In the genomic region with DNA sequence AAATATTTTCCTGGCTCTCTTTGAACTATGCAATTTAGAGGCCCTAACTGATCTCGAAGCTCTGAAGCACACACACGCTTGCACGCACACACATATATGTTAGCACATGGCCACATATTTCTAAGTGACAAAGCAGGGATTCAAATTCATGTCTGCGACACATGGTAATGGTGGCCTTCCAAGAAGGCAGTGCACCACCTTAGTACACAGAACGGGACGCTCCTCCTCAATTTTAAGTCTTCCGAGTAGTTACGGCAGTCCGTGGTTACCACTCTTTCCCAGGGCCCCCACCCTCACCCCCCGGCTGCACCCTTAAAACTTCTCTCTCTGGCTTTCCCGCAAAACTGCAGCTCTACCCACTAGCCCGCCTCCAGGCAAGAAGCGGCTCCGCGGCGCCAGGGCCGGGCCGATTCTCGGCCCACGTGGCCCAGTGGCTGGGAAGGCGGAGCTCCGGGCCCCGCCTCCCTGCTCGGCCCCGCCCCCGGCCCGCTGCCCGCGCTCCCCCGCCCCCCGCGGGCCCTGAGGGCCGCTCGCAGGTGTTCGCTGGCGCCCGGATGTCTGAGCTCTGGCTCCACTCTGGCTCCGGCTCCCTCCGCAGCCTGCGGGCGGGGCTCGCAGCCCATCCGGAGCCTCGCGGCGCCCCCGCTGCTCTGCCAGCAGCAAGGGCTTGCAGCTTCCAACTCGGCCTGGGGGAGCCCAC, we compare ENCODE assay signal across 8 mouse cellular contexts. TPM values are rescaled to one million over a fixed set of nuclear protein-coding genes. Genes with fewer than 3 reads are reported as not detected.
DNase-seq lines count a peak whose midpoint lies in the region; ATAC-seq and TF ChIP-seq lines count a peak whose summit lies in the region.

No protein-coding gene starts in this region.

- peak; percentile 94 for DNase-seq in CD4-positive, CD25-positive, alpha-beta regulatory T cell, adult 2 months (ENCODE audit: low read depth, low spot score)
- peak; percentile 81 for DNase-seq in fibroblast of lung, adult 2 months (ENCODE audit: low read depth)
- peak; percentile 86 to 96 for DNase-seq in kidney, postnatal 25 days
- peak; percentile 74 for DNase-seq in ovary, postnatal 14 days (ENCODE audit: low spot score)
- peak; percentile 91 to 94 for DNase-seq in thymus, postnatal 10 days (ENCODE audit: low spot score in 2 of 2)

- H3K27me3 ChIP-seq in heart, embryonic 16.5 days (ENCODE audit: control insufficient read depth, insufficient read depth, low read length) = no peaks in the 10 kb centered on the region
- H3K27me3 ChIP-seq in lung, embryonic 15.5 days = no peaks in the 10 kb centered on the region

- no peak for TF ChIP-seq POLR2A in bone marrow, adult 2 months (IDR thresholded peaks at IDR 0.05; ENCODE audit: borderline replicate concordance, control insufficient read depth, low read depth, low read length)

- peak; percentile 74 for ATAC-seq in heart, embryonic 16.5 days (replicated peaks; ENCODE audit: extremely low read depth, insufficient read depth, low FRiP score)
- ATAC-seq in lung, embryonic 15.5 days (ENCODE audit: borderline replicate concordance, extremely low read depth, low FRiP score, low TSS enrichment) = peak; percentile 66

- H3K4me1 ChIP-seq in bone marrow, adult 2 months (ENCODE audit: control insufficient read depth, insufficient read depth, low read length) = peaks cover 1% of the 10 kb centered on the region; the same call in 1 of the 2 replicates
- H3K4me1 ChIP-seq in heart, embryonic 16.5 days (ENCODE audit: control insufficient read depth, insufficient read depth, low read length) = peaks cover 22% of the 10 kb centered on the region
- peaks cover 45% of the 10 kb centered on the region for H3K4me1 ChIP-seq in lung, embryonic 15.5 days

- H3K9ac ChIP-seq in heart, embryonic 16.5 days (ENCODE audit: low read length) = peak overlapping the region; percentile 63
- peak overlapping the region; percentile 34; the same call in 1 of the 2 replicates for H3K9ac ChIP-seq in lung, embryonic 15.5 days

- H3K36me3 ChIP-seq in heart, embryonic 16.5 days (ENCODE audit: control insufficient read depth, insufficient read depth) = no peaks in the 10 kb centered on the region
- no peaks in the 10 kb centered on the region for H3K36me3 ChIP-seq in lung, embryonic 15.5 days

- H3K9me3 ChIP-seq in heart, embryonic 16.5 days (replicated peaks; ENCODE audit: control insufficient read depth, low read length) = no peaks in the 10 kb centered on the region
- no peaks in the 10 kb centered on the region for H3K9me3 ChIP-seq in lung, embryonic 15.5 days

- WGBS in bone marrow, adult 2 months = 3% methylated on average over 43 of the region's 48 CpGs
- WGBS in heart, embryonic 16.5 days = 2% methylated on average over 33 of the region's 48 CpGs
- under 1% methylated on average over 43 of the region's 48 CpGs for WGBS in lung, embryonic 15.5 days

- H3K4me3 ChIP-seq in bone marrow, adult 2 months (replicated peaks; ENCODE audit: control insufficient read depth, low read depth, low read length) = peak overlapping the region; percentile 31
- H3K4me3 ChIP-seq in heart, embryonic 16.5 days (ENCODE audit: low read length) = peak overlapping the region; percentile 39
- H3K4me3 ChIP-seq in lung, embryonic 15.5 days = peak overlapping the region; percentile 33

- H3K4me2 ChIP-seq in heart, embryonic 16.5 days (ENCODE audit: low read depth, low read length) = peak overlapping the region; percentile 75
- peak overlapping the region; percentile 61 for H3K4me2 ChIP-seq in lung, embryonic 15.5 days

- no peak for TF ChIP-seq CTCF in bone marrow, adult 2 months (IDR thresholded peaks at IDR 0.05; ENCODE audit: control insufficient read depth, insufficient read depth, low read length)

- H3K27ac ChIP-seq in bone marrow, adult 2 months (ENCODE audit: control insufficient read depth, insufficient read depth, low read depth, low read length, poor library complexity) = peak overlapping the region; percentile 22; the same call in 1 of the 2 replicates
- H3K27ac ChIP-seq in heart, embryonic 16.5 days (ENCODE audit: low read length) = peak overlapping the region; percentile 95
- peak overlapping the region; percentile 99 for H3K27ac ChIP-seq in lung, embryonic 15.5 days

RNA-seq across cellular contexts. Expression of a gene that starts 4.3 kb away (rescaled TPM):
- 14.5 and 33.8 TPM in 2 replicates for polyA plus RNA-seq in bone marrow, adult 2 months (2011; ENCODE audit: insufficient read depth, insufficient read length, low replicate concordance, missing spikeins)
- polyA plus RNA-seq in heart, embryonic 16.5 days (2015; fragmentation: Nextera tagmentation; extraction: Ambion mirVana) = 218 and 262 TPM in 2 replicates
- 498 and 529 TPM in 2 replicates for polyA plus RNA-seq in lung, embryonic 15.5 days (2015; fragmentation: Nextera tagmentation; extraction: Ambion mirVana)

RNA-seq across cellular contexts. Expression of a gene that starts 24.6 kb away (rescaled TPM):
- polyA plus RNA-seq in bone marrow, adult 2 months (2011; ENCODE audit: insufficient read depth, insufficient read length, low replicate concordance, missing spikeins) = 146 and 157 TPM in 2 replicates
- polyA plus RNA-seq in heart, embryonic 16.5 days (2015; fragmentation: Nextera tagmentation; extraction: Ambion mirVana) = 8.6 and 11.0 TPM in 2 replicates
- 13.7 and 16.1 TPM in 2 replicates for polyA plus RNA-seq in lung, embryonic 15.5 days (2015; fragmentation: Nextera tagmentation; extraction: Ambion mirVana)

RNA-seq across cellular contexts. Expression of a gene that starts 58.6 kb away (rescaled TPM):
- 0.23 and 0.60 TPM in 2 replicates for polyA plus RNA-seq in bone marrow, adult 2 months (2011; ENCODE audit: insufficient read depth, insufficient read length, low replicate concordance, missing spikeins)
- 2.8 and 3.8 TPM in 2 replicates for polyA plus RNA-seq in heart, embryonic 16.5 days (2015; fragmentation: Nextera tagmentation; extraction: Ambion mirVana)
- 6.5 and 8.1 TPM in 2 replicates for polyA plus RNA-seq in lung, embryonic 15.5 days (2015; fragmentation: Nextera tagmentation; extraction: Ambion mirVana)

Comparison
In these comparisons a context has a peak if more than half of its experiments do, and no peak if none do; other contexts are left out.
1. Peak in every context shown above with its lines: DNase-seq, ATAC-seq, H3K4me3 ChIP-seq and H3K27ac ChIP-seq.
2. H3K27ac ChIP-seq: peak in every context shown above with its lines; median percentile 99 in lung, embryonic 15.5 days; 95 in heart, embryonic 16.5 days; 22 in bone marrow, adult 2 months.